Mouse (Mus musculus) B cell, adult 62 days (primary cell): ENCODE measurements around the gene Olfr1018. TPM values are rescaled to one million over a fixed set of nuclear protein-coding genes. Genes with fewer than 3 reads are reported as not detected.

ENCODE experiments used
- total RNA-seq: library from RNA; stranded (reverse); gene quantifications from 4 replicates; pipeline ENCODE4 v1.2.4, GENCODE M21; 2023

Olfr1018 gene
- total RNA-seq, result not detected in 4 replicates

GRCm38 (mm10) chr2:85818179-85818578 is at the start of gene Olfr1018:
TSS of gene Olfr1018 (plus strand) at chr2:85818479.

GRCm38 (mm10) chr2:85772413-85772812 is 45.9 kb upstream of the Olfr1018 start, which contains the start of gene Olfr1014:
TSS of gene Olfr1014 (plus strand) at chr2:85772713.

GRCm38 (mm10) chr2:85781717-85782116 is 36.6 kb upstream of the Olfr1018 start, which contains the start of gene Olfr1015:
TSS of gene Olfr1015 (plus strand) at chr2:85782017.

GRCm38 (mm10) chr2:85802444-85802843 is 15.8 kb upstream of the Olfr1018 start, which contains the start of gene Olfr1016:
TSS of gene Olfr1016 (minus strand) at chr2:85802544.

GRCm38 (mm10) chr2:85845383-85845782 is 27.1 kb downstream of the Olfr1018 start, which contains the start of gene Olfr1019:
TSS of gene Olfr1019 (minus strand) at chr2:85845483.

GRCm38 (mm10) chr2:85846730-85847129 is 28.5 kb downstream of the Olfr1018 start, which contains the start of gene Olfr1020:
TSS of gene Olfr1020 (plus strand) at chr2:85847030.

GRCm38 (mm10) chr2:85868294-85868693 is 50.0 kb downstream of the Olfr1018 start, which contains the start of gene Olfr1022:
TSS of gene Olfr1022 (plus strand) at chr2:85868594.

Other genes with a start within 250 kb of the Olfr1018 start
- not detected in 4 replicates for gene Olfr996, start 239.3 kb upstream of the Olfr1018 start, total RNA-seq
- gene Olfr998, start 229.5 kb upstream of the Olfr1018 start, total RNA-seq, result not detected in 4 replicates
- gene Olfr1000, start 206.6 kb upstream of the Olfr1018 start, total RNA-seq, result not detected in 4 replicates
- gene Olfr1002, start 167.8 kb upstream of the Olfr1018 start, total RNA-seq, result not detected in 4 replicates
- gene Olfr154, start 154.0 kb upstream of the Olfr1018 start, total RNA-seq, result not detected in 4 replicates
- gene Olfr1006, start 139.7 kb upstream of the Olfr1018 start, total RNA-seq, result not detected in 4 replicates
- gene Olfr1008, start 129.0 kb upstream of the Olfr1018 start, total RNA-seq, result not detected in 4 replicates
- gene Olfr1009, start 103.1 kb upstream of the Olfr1018 start, total RNA-seq, result not detected in 4 replicates
- not detected in 4 replicates for gene Olfr1012, start 55.7 kb upstream of the Olfr1018 start, total RNA-seq
- gene Olfr1013, start 51.4 kb upstream of the Olfr1018 start, total RNA-seq, result not detected in 4 replicates
- gene Olfr1014, start 45.8 kb upstream of the Olfr1018 start, total RNA-seq, result not detected in 4 replicates
- gene Olfr1015, start 36.5 kb upstream of the Olfr1018 start, total RNA-seq, result not detected in 4 replicates
- not detected in 4 replicates for gene Olfr1016, start 15.9 kb upstream of the Olfr1018 start, total RNA-seq
- gene Olfr1019, start 27.0 kb downstream of the Olfr1018 start, total RNA-seq, result not detected in 4 replicates
- not detected in 4 replicates for gene Olfr1020, start 28.6 kb downstream of the Olfr1018 start, total RNA-seq
- not detected in 4 replicates for gene Olfr1022, start 50.1 kb downstream of the Olfr1018 start, total RNA-seq
- gene Olfr1023, start 67.2 kb downstream of the Olfr1018 start, total RNA-seq, result not detected in 4 replicates
- not detected in 4 replicates for gene Olfr1024, start 86.6 kb downstream of the Olfr1018 start, total RNA-seq
- gene Olfr1025-ps1, start 96.7 kb downstream of the Olfr1018 start, total RNA-seq, result not detected in 4 replicates
- gene Olfr1026, start 103.1 kb downstream of the Olfr1018 start, total RNA-seq, result not detected in 4 replicates
- 0.15 TPM in 1 of 4 replicates, not detected in the others for gene Olfr1028, start 132.0 kb downstream of the Olfr1018 start, total RNA-seq
- gene Olfr1029, start 155.4 kb downstream of the Olfr1018 start, total RNA-seq, result not detected in 4 replicates
- gene Olfr1030, start 160.8 kb downstream of the Olfr1018 start, total RNA-seq, result not detected in 4 replicates
- gene Olfr1031, start 171.8 kb downstream of the Olfr1018 start, total RNA-seq, result not detected in 4 replicates
- gene Olfr1032, start 187.1 kb downstream of the Olfr1018 start, total RNA-seq, result not detected in 4 replicates
- gene Olfr1033, start 202.2 kb downstream of the Olfr1018 start, total RNA-seq, result not detected in 4 replicates
- not detected in 4 replicates for gene Olfr1034, start 227.4 kb downstream of the Olfr1018 start, total RNA-seq